Mouse (Mus musculus) lung, postnatal 0 days (tissue): ENCODE measurements around the gene Cep41.

Experiments used
- CTCF ChIP-seq: IDR thresholded peaks from 2 replicates; pipeline ENCODE4 v1.5.1; 2016; ENCODE audit warnings: antibody characterized with exemption, mild to moderate bottlenecking
- EP300 ChIP-seq: IDR thresholded peaks from 2 replicates; pipeline ENCODE4 v1.6.1; 2016; ENCODE audit warnings: antibody characterized with exemption, mild to moderate bottlenecking, control low read depth

DNA sequence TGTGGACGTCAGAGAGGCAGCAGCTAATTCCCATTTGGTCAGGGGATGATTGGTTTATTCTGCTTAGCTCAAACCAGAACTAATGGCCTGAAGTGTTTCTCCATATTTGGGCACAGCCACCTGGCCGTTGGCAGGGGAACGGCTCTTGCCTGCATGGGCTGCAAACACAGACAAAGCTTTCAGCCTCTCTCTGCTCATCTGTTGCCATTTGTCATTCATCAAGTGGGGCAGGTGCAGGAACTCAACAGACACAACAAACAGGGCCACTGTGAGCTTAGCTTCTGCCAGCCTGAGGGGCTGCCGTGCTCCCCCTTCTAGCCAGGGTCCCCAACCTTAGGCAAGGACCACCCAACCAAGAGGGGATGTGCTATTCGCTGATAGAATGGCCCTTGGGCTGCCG, 65.4 kb downstream of the Cep41 start:
- TF ChIP-seq CTCF (no peak), EP300 (no peak)
